Mouse (Mus musculus): Measurements from ENCODE around the gene Usp12.

The Usp12 gene

DNA sequence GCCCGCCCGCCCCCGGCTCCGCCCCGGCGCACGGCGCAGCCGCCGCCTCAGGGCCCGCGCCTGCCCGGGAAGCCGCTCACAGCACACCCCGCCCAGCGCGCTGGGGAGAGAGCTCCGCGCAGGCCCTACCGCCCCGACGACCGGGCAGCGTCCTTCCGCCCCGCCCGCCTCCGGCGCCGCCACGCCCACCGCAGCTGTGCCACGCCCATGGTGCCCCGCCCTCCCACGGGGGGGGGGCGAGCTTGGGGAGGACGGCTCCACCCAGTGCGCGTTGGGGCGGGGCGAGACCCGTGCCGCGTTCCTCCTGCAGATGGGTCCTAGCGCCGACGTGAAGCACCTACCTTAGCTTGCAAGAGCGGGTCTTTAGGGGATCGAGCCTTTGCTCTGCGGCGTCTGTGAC lies at the start of gene Usp12:
Gene Usp12, minus strand, starts transcription at position 154 of the 400 bp plus-strand sequence.
- peak; percentile 98 to 99 for DNase-seq (ENCODE audit: low spot score in 2 of 2)

GRCm38 (mm10) chr5:146844301-146844941 lies 49.6 kb upstream of the Usp12 start:
- no peak for DNase-seq (ENCODE audit: low spot score in 2 of 2)

GRCm38 (mm10) chr5:146841996-146842395 lies 47.2 kb upstream of the Usp12 start:
- DNase-seq (ENCODE audit: low spot score in 2 of 2) = no peak

- DNase-seq (ENCODE audit: low spot score in 2 of 2) = no peak
These were observed 46.5 kb upstream of the Usp12 start for GRCm38 (mm10) chr5:146841301-146841700.

DNA sequence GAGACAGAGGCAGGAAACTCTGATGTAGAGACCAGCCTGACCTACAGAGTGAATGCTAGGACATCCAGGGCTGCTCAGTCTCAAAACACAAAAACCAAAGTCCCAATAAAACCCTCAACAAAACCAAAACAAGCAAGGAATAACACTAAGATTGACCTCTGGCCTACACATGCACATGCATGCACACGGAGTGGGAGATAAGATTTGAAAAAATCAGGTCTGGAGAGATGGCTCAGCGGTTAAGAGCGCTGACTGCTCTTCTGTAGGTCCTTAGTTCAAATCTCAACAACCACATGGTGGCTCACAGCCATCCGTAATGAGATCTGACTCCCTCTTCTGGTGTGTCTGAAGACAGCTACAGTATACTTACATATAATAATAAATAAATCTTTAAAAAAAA lies 45.6 kb upstream of the Usp12 start:
- DNase-seq (ENCODE audit: low spot score in 2 of 2) = no peak

DNA sequence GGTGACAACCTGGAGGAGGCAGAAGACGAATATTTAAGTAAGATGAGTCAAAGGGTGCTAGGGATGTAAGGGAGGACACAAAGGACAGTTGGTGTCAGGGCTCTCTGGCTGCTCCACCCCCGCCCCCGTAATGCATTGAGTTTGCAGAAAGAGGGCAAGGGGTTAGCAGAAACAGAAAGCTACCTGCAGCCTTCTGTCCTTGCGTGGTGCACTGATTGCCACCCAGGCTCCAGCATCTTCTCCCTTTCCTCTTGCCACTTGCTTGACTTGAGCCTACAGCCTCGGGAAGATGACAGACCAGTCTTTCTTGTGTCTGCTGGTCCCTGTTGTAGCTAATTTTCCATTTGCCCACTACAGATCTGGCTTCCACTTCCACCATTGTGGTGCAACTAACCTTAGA lies 45.0 kb upstream of the Usp12 start:
- DNase-seq (ENCODE audit: low spot score in 2 of 2) = no peak

GRCm38 (mm10) chr5:146838836-146839648 lies 44.2 kb upstream of the Usp12 start:
- no peak for DNase-seq (ENCODE audit: low spot score in 2 of 2)

- DNase-seq (ENCODE audit: low spot score in 2 of 2) = no peak
These were observed 43.3 kb upstream of the Usp12 start for GRCm38 (mm10) chr5:146837967-146838720.

DNA sequence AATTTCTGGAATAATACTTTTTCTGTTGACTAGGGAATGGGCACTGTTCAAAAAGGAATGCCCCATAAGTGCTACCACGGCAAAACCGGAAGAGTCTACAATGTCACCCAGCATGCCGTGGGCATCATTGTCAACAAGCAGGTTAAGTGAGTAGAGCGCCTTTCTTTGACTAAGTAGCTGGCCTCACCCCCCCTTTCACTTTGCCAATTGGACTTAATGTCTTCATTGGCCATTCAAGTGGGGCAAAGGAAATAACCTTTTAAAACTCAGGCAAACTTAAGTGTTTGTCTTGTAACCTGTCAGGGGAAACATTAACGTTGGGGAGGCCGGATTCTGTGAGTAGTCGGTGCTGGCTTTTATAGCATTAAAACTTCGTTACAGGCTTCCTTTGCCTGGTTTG lies 40.2 kb upstream of the Usp12 start:
- DNase-seq (ENCODE audit: low spot score in 2 of 2) = no peak

- DNase-seq (ENCODE audit: low spot score in 2 of 2) = no peak
These were observed 38.9 kb upstream of the Usp12 start for GRCm38 (mm10) chr5:146833673-146834201.

DNA sequence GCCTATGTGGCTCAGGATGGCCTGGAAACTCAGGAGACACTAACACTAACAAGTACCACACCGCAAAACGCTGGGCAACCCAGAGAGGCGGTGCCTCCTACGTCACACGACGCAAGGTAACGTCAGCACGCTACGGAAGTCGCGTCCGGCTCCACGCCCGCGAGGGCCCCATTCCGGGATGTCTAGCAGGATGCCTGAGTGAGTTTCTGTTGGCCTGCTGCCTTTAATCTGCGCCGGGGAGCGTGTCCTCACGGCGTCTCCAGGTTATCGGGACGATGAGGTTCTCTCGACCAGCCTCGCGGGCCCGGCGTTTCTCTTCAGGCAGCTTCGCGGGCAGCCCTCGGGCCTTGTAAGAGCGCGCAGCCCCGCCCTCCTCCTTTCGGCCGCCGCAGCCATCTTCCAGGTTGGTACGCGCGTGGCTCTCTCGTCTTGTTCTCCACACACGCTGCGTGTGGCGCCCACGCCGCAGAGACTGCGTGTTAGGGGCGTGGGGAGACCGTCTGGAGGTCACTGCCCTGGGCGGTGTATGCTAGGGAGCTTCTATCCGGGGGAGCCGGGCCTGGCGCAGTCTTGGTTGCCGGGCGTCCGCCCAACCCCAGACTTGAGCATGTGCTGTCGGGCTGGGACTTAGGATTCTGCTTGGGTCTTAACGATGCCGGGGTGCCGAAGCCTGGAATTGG lies 38.1 kb upstream of the Usp12 start, which contains the start of gene Rpl21:
Gene Rpl21, plus strand, starts transcription at position 122 of the 680 bp plus-strand sequence.
- peak; percentile 94 to 95 for DNase-seq (ENCODE audit: low spot score in 2 of 2)

GRCm38 (mm10) chr5:146832435-146832768 lies 37.6 kb upstream of the Usp12 start:
- no peak for DNase-seq (ENCODE audit: low spot score in 2 of 2)

- no peak for DNase-seq (ENCODE audit: low spot score in 2 of 2)
These were observed 34.7 kb upstream of the Usp12 start for GRCm38 (mm10) chr5:146829528-146829927.

- no peak for DNase-seq (ENCODE audit: low spot score in 2 of 2)
These were observed 28.2 kb upstream of the Usp12 start for GRCm38 (mm10) chr5:146823005-146823404.

GRCm38 (mm10) chr5:146818906-146819623 lies 24.3 kb upstream of the Usp12 start:
- no peak for DNase-seq (ENCODE audit: low spot score in 2 of 2)

DNA sequence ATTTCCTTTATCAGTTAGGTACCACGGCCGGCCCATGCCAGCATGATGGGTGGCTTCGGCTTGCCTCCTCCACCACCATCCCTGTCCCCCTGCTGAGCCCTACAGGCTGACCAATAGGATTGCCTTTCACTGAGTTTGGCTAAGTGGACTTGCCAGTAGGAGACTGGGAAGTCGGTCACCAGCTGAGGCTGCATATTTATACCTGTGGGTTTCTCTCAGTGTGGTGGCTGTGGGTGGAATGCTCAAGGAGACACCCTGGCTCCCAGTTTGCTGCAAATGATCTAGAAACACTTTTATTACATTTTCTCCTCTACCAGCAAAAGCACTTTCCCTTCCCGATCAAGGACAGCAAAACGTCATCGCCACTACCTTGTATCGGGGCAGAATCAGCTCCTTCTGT lies 22.8 kb upstream of the Usp12 start:
- DNase-seq (ENCODE audit: low spot score in 2 of 2) = no peak

GRCm38 (mm10) chr5:146815394-146815793 lies 20.6 kb upstream of the Usp12 start:
- DNase-seq (ENCODE audit: low spot score in 2 of 2) = no peak

DNA sequence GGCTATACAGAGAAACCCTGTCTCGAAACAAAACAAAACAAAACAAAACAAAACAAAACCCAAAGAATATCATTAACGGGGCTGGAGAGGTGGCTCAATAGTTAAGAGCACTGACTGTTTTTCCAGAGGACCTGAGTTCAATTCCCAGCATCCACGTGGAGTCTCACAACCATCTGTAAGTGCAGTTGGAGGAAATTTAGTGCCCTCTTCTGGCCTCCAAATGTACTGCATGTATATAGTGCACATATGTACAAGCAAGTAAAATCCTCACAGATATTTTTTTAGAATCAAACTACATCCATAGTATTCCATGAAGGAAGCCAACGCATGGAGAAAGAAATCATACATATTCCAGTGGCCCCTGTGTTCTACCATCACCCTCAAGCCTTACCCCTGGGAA lies 18.6 kb upstream of the Usp12 start:
- no peak for DNase-seq (ENCODE audit: low spot score in 2 of 2)

- no peak for DNase-seq (ENCODE audit: low spot score in 2 of 2)
These were observed 18.1 kb upstream of the Usp12 start for GRCm38 (mm10) chr5:146812866-146813265.

DNA sequence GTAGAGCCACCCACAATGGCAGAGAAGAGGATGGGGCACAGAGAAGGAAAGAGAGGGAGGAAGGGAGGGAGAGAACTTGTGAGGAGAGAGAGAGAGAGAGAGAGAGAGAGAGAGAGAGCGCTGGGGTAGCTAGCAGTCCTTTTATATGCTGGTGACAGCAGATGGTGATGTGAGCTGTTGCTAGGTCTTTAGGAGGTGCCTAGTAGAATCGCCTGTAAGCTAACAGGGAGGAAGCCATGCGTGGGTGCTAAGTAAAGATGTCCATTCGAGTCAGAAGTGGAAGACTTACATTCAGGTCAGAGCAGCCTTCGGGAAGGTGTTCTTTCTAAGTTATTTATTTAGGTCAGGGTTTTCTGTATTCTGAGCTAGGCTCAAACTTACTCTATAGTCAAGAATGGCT lies 15.1 kb upstream of the Usp12 start:
- DNase-seq (ENCODE audit: low spot score in 2 of 2) = no peak

- DNase-seq (ENCODE audit: low spot score in 2 of 2) = no peak
These were observed 11.2 kb upstream of the Usp12 start for GRCm38 (mm10) chr5:146806004-146806430.

All from urinary bladder, postnatal 36 days (tissue).